Mouse (Mus musculus): ENCODE measurements at regions not wholly inside any gene's neighbourhood (a gene's known extent, or its start where the extent isn't known, plus 50 kb on each side); places are given as distances from the start of the nearest gene placed in this dataset.

DNA sequence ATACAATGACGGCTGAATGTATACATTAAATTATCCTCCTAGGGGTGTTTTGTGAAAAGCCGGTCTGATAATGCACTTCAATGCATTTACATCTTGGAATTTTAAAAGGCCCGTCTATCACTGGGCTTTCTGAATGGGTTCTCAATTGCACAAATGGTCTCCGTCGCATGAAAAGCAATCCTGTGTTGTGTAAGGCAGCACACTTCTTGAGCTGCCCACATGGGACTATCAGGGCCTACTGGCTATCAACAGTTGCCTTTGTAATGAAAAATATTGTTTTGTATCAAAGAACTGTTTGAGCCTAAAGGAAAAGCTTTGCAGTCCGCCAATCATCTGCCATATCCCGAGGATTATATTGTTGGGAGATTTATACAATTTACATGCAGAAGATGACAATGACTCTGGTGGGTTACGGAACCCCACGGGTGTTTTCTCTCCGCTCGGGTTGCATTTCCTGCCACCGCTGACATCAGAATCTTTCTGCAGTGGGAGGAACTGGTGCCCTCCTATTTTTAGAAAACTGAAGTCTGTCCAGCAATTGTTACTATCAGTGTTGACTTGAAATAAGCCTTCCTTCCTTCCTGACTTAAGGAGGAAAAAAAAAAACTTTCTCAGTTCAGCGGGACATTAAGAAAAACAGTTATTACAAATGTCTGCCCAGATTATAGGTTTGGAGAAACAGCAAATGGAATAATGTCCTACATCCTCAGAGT, 118.7 kb downstream of the Tmem26 start:
- intact Hi-C loops (cut with DNase I): no loop called here
- no peak for DNase-seq

DNA sequence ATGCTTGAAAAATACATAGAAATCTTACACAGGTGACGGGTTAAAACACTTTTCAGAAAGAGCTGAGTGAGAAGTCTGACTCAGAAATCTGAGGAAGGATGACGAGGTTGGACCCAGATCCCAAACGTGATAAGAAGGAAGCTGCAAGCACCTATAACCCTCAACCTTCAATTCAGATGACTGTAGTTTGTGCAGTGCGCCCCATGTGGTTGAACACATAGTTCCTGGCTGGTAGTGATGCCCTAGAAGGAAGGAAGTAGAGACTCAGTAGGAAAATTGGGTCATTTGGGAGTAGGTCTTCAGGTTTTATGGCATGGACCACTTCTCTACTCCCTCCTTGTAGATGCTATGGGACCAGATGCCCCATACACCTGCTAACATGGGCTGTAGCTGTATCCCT, 120.6 kb downstream of the Tmem26 start:
- intact Hi-C loops (cut with DNase I): no loop called here
- DNase-seq: no peak

DNA sequence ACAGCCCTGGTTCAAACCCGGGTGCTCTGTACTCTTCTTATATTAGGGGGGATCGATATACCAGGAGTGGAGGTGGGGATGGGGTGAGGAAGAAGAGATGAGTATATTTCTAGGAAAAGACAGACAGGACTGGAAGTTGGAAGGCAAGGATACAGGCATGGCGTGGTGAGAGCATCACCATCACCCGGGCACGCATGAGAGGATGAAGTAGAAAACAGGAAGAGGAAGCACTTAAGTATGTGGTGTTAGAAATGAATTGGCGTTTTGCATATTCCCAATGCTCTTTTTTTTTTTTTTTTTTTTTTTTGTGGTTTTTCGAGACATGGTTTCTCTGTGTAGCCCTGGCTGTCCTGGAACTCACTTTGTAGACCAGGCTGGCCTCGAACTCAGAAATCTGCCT, 121.2 kb downstream of the Tmem26 start:
- intact Hi-C loops (cut with DNase I): no loop called here
- no peak for DNase-seq

DNA sequence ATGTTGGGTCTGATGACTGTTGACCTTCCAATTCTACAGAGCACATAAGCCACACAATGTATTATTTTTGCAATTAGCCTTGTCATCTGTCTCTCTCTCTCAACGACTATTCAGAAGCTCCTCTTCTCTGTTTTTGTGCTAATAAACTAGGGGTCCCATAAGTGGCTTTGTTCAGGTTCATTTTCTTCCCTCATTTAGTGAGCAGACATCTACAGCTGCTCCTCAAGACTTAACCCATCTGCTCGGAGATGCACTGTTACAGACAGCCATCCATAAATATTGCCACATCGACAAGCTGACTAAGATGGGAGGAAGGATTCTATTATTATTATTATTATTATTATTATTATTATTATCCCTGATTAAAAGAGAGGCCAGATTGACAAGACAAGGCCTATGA, 127.7 kb downstream of the Tmem26 start:
- intact Hi-C loops (cut with DNase I): no loop called here
- no peak for DNase-seq

DNA sequence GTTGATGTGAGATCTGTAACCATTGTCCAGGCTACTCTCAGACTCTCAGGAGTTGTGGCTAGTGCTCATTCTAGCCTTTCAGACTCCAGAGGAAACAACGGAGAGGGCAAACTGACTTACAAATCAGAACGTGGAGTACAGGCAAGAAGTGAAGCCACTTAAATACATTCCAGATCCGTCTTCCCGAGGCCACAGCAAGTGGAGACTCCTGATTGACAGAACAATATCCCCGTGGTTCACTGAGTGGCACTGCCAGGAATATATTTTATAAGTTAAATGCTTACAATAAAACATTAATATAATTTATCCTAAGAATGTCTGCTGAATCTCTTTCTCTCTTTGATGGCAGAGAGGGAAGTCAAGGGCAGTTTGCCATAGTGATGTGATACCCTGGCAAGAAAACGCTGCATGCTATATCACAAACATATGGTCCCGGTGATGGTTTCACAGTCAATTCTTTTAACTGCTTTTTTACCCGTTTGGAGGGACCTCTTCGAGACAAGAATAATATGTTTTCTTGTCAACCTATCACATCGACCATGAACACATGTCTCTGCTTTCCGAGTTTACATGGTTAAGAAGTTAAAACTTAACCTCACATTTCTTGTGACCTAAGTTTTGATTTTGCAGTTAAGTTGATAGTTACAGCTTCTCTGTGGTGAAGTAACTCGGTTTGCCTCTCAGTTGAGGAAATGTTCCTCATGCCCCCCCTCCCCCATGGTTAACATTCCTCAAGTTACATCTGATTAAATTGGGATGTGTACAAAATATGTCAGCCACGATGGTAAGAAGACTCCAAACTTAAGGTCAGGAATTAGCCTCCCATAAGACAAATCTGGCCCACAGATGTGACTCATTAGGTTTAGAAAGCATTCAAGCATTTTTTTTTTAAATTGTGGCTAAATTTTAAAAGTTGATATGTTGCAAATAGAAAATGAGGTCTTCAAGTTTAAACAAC, 132.8 kb downstream of the Tmem26 start:
- intact Hi-C loops (cut with DNase I): no loop called here
- DNase-seq: no peak

DNA sequence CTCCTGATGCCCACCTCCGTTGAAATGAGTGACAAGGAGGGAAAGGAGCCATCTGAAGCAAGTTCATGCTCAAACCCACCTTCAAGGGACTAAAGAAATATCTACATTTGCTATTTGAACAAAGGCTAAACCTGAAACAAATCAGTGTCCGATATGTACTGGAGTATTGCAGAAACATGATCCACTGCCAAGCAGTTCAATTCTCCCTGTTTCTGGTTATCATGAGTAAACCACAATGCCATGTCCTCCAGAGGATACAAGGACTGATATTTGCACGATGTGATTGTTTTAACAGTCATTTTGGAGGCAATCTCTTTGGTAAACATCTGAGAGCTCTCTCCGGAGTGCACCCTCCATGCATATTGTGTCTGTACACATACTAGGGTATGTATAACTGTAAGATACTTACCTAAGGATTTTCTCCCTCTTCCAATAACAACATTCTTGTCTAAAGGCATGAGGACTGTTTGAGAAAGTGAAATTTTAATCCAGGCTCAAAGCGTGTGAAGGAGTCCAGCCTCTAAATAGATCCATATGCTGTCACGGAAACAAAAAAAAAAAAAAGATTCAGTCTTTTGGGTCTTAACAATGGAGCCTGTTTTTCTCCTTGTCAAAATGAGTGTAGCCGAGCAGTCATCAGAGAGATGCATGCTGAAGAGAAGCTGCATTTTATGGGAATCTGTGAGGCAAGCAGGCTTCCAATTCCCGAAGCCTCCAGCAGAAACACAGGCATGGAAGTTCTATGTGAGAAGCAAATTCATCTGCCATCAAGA, 141.3 kb downstream of the Tmem26 start:
- no peak for DNase-seq
- intact Hi-C loops (cut with DNase I): no loop called here

DNA sequence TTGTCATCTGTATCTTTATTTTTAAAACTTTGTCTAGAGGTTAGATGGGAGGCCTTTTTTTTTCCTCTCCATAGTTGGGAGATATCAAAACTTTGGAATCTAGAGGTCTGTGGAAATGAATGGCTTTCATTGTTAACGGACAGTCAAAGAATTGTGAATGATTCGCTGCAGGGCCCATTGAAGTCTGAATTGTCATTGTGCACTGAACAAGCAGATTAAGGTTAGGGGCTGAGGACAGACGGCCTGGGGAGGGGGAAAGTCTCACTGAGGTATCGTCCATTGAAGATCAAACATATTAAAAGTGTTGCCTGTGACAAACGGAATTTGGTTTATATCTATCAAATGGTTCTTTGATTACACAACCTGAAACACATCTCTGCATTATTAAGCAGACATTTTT, 142.3 kb downstream of the Tmem26 start:
- intact Hi-C loops (cut with DNase I): no loop called here

DNA sequence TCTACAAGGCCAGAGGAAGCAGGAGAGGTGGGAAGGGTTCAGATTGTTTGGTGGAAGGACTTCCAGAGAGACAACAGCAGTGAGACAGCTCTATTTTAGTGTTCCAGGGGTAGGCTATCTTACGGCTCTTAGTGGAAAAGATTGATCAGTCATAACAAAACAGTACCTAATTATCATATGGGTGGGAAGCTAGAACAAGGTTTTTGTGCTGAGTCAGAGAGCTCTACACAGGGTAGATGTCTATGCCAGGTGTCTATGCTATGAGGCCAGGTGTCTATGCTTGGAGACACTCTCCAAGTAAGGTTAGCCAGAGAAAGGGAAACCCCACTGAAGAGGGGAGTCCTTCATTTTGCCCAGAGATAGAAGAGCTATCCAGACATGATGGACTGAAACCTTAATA, 143.9 kb downstream of the Tmem26 start:
- intact Hi-C loops (cut with DNase I): no loop called here
- DNase-seq: no peak

More for the DNA sequence above, 142.3 kb downstream of the Tmem26 start:
- DNase-seq: no peak

DNA sequence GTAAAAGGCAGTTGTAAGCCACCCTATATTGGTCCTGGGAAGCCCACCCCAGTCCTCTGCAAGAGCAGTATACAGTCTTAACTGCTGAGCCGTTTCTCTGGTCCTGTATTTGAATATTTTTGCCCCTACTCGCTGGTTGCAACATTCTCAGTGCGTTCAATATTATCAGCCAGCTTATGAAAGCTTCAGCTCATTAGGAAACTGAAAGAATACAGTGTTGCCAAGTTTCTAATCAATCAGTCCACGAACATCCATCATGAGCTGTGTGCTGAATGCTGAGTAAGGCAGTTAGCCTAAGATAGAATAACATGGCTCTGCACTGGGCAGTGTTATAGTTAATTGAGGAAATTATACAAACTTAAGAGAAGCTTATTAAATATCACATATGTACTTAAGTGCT, 148.7 kb downstream of the Tmem26 start:
- intact Hi-C loops (cut with DNase I): no loop called here
- no peak for DNase-seq

DNA sequence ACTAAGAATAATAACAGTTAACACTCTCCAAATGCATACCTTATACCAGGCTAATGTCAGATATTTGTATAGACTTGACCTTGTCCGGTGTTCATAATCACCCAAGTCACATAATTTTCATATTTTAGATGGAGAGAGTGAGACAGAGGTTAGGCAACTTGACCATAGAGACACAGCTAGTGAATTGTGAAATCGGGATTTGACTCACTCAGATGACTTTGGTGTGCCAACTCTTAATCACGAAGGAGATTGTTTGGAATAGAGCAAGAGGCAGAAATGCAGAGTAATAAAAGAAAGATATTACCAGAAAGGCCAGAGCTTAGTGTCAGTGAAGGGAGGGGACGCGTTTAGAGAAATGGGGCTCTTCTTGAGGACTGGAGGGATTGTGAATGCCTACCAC, 152.2 kb downstream of the Tmem26 start:
- no peak for DNase-seq
- intact Hi-C loops (cut with DNase I): no loop called here

DNA sequence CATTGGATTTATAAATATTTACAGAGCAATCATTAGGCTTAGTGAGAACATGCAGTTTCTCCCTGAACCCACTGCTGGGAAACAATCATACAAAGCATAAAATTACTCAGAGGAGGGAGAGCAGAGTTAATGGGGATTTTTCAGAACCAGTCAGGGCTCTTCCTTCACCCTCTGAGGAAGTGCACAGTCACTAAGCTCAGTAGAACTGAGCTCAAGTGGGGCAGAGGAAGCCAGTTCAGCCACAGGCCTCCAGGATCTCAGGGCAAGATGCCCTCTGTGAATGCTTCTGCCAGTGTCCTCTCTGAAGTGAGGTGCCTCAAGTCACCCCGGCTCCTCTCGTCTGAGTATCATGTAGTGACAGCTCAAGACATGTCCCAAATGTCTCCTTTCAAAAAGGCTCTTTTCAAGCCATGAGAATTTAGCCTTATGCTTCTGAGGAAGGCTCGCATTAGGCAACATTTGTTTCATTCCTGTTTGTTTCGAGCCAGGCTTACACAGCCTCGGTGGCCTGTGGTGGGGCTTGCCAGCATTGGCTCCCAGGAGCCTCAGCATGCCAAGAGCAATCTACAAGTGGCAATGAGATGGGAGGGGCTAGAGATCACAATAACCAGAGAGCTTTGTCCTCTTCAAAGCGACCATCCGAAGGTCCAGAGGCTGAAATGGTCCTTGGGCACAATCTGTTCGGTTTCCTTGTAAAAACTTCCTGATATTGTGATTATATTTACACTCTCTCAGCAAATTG, 169.8 kb downstream of the Tmem26 start:
- DNase-seq: peak; percentile 34
- intact Hi-C loops (cut with DNase I): loop anchor here (10.0 kb wide), 1 partner anchor 428 kb away; no protein-coding TSS in a partner anchor

DNA sequence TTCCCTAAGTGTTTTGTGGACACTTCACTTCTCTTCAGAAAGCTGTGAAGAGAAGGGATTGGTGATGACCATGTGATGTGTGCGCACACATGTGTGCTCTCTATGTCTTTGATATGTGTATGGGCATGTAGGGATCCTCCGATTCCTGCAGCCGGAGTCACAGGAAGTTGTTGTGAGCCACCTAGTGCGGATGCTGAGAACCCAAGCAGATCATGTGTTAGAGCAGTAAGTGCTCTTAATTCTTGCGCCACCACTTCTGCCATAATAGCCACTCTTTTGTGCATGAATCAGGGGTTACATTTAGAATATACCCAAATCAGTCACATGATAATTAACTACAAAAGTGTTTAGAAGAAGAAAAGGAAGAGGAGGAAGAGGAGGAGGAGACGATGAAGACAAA, 170.7 kb downstream of the Tmem26 start:
- DNase-seq: no peak
- intact Hi-C loops (cut with DNase I): loop anchor here (10.0 kb wide), 1 partner anchor 429 kb away; no protein-coding TSS in a partner anchor

DNA sequence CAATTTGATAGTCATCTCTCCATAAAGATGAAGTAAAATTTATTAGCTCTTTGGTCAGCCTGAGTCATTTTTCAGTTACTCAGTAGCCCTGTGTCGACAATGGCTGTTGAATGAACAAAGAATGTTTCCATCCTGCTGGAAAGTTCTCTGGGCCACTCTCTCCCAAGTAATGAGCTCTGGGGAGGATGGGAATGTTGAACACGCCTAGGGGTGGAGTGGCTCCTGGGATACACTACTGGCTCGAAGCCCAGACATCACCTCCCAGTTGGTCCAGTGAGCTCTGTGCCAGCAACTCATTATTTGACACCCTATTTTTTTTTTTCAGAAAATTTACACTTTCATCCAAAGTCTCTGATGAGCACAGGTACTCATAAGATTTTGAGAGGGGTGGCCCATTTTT, 174.1 kb downstream of the Tmem26 start:
- peak; percentile 8 for DNase-seq
- intact Hi-C loops (cut with DNase I): loop anchor here (10.0 kb wide), 1 partner anchor 433 kb away; no protein-coding TSS in a partner anchor

DNA sequence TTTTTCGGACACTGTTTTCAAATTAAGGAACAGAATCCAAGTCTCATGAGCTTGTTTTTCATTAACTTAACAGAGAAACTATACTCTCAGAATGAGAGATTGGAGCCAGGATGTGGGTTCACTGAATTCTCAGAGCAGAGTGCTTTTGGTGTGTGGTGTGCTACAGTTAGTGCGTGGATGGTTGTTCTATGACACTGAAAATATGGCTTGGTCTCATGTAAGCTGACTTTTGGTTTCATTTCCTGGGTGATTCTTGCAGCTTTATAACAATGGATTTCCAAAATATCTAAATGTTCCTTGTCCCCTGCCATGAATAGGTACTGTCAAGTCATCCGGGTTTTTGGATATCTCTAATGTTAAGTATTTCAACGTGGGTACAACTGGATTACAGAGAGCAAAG, 177.7 kb downstream of the Tmem26 start:
- intact Hi-C loops (cut with DNase I): loop anchor here (5.0 to 10.0 kb wide), 2 partner anchors 284 to 421 kb away; no protein-coding TSS in a partner anchor
- DNase-seq: no peak

DNA sequence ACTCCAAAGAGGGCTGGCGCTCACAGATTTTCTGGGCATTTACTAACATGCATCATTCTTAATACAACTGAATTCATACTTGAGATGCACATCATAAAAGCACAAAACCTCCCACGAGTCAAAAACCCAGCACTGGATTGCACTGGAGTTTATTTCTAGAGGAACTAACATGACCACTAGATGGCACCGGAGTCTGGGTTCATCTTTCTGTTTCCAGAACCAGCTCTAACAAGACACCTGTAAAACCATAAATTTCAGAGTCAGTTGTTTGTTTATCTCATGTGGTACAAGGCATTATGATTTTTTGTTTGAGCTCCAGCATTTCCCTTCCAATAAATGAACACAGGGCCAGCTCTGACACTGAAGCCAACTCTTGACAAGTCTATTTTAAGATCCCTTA, 179.2 kb downstream of the Tmem26 start:
- DNase-seq: peak; percentile 43
- intact Hi-C loops (cut with DNase I): loop anchor here (5.0 to 10.0 kb wide), 2 partner anchors 282 to 420 kb away; no protein-coding TSS in a partner anchor

DNA sequence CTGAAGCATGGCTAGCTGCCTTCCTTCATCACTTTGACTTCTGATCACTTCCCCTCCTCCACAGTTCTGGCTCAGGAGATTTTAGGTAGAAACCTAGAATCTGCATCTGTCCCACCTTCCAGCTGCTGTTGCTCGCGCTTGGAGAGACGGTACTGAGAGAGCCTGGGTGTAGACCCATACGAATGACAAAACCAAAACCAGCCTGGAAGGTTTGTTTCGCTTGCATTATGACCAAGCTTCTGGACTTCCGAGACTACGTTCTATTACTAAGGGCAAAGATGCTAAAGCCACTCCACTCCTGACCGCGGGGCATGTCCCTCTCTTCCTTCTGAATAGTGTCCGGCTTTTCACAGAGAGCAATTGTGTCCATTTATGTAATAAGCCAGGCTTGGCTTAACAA, 180.9 kb downstream of the Tmem26 start:
- intact Hi-C loops (cut with DNase I): loop anchor here (5.0 to 10.0 kb wide), 2 partner anchors 280 to 418 kb away; no protein-coding TSS in a partner anchor
- DNase-seq: no peak

DNA sequence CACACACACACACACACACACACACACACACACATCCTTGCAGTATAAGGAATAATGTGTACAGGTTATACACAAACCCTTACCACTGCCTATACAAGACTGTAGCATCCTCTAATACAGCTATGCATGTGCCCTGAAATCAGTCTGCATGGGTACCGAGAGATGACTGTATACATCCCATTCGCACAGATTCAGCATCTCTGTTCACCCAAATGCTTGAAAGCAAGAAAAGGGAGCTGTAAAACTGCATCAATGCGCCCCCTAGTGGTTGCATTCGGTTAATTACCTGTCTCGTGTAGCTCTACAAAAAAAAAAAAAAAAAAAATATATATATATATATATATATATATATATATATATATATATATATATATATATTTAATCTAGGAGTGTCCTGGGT, 184.8 kb downstream of the Tmem26 start:
- intact Hi-C loops (cut with DNase I): loop anchor here (10.0 kb wide), 1 partner anchor 277 kb away; no protein-coding TSS in a partner anchor
- DNase-seq: peak; percentile 75

DNA sequence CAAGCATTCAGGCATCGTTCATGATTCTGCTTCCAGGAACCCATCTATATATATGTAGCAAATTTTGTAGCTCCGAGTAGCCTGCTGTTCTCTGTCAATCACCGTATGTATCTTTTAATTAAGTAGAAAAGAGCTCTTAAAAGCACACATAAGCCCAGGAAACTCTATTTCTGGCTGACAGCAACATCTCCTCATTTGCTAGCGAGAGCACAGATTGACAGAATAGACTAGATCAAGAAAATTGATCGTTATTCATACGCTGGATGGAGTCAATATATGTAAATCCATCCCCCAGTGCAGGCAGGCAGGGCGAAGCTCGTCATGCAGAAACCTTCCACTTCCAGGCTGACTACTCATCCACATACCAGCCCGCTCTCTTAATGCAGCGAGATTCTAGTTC, 185.6 kb downstream of the Tmem26 start:
- DNase-seq: no peak
- intact Hi-C loops (cut with DNase I): loop anchor here (10.0 kb wide), 1 partner anchor 276 kb away; no protein-coding TSS in a partner anchor

DNA sequence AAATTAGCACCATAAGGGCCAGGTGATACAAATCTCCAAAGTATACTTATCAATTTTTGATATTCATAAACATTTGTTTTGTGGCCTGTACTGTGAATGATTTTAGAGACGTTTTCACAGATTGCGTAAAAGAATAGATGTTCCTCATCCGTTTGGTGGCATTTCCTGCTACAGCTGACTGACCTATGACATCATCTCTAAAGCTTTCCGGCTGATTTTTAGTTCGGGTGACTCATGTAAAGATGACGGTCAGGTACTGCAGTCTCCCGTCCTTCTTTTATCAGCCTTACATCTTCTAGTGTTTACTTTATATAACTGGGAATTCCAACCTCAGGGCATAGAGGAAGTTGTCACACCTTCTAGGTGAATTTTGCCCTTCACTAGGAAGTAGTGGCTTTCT, 192.7 kb downstream of the Tmem26 start:
- no peak for DNase-seq
- intact Hi-C loops (cut with DNase I): no loop called here

DNA sequence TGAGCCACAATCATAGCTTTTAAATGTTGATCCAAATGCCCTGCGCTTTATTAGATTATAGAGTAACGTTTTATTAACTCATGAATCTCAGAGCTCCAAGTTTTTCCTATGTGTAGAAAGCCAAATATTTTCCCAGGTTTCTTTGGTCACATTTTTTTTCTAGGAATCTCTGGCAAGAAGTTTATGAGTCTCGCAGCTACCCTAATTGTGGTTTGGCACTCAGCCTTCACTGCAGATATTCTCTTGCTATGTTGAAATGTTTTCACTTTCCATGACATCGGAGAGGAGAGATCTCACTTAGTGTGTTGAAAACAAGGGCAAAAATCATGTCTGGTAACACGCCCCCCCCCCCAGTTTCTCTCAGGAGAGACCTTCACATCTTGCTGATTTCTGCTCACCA, 212.4 kb downstream of the Tmem26 start:
- intact Hi-C loops (cut with DNase I): no loop called here
- DNase-seq: no peak
